9 mouse cellular contexts compared by ENCODE assay signal in the genomic region with DNA sequence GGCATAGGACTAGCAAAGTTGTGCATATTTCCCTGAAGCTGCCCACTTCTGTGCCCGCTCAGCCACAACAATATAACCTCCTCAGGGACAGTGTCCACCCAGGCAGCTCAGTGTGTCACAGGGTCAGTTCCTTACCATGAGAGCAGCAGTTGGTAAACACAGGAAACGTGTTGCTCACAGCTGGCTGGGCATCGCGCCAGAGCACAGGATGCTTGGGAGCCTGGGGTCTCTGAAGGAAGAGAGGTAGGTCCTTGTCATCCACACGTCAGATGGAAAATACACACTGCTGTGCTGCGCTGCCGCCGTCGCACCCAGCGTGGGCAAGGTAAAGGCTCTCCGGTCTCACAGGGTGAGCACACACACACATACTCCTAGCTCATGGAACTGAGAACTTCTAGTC.
DNase-seq lines count a peak whose midpoint lies in the region; ATAC-seq lines count a peak whose summit lies in the region.
"Had no signal": no experiment of that assay in that cellular context is flagged by ENCODE, and none has a peak within 500 bp of the region (broad histone marks: within the 10 kb centered on the region; RNA-seq: fewer than 3 reads in every experiment).

No protein-coding gene starts in this region.

- no peak overlapping the region for H3K4me3 ChIP-seq in forebrain, embryonic 16.5 days (replicated peaks; ENCODE audit: low read length)

- ATAC-seq in forebrain, embryonic 16.5 days = no peak

- no peaks in the 10 kb centered on the region for H3K36me3 ChIP-seq in forebrain, embryonic 16.5 days (ENCODE audit: control insufficient read depth, insufficient read depth)

- no peaks in the 10 kb centered on the region for H3K4me1 ChIP-seq in forebrain, embryonic 16.5 days (replicated peaks; ENCODE audit: control insufficient read depth, insufficient read depth, low read length)

- 86% methylated on average over 11 of the region's 11 CpGs for WGBS in forebrain, embryonic 16.5 days

- no peaks in the 10 kb centered on the region for H3K27me3 ChIP-seq in forebrain, embryonic 16.5 days (replicated peaks; ENCODE audit: control insufficient read depth, insufficient read depth, low read length)
- H3K27me3 ChIP-seq: CH12.LX had no signal

- H3K27ac ChIP-seq in forebrain, embryonic 16.5 days (ENCODE audit: low read length) = no peak overlapping the region

- no peaks in the 10 kb centered on the region for H3K9me3 ChIP-seq in forebrain, embryonic 16.5 days (ENCODE audit: control insufficient read depth, low read length)

- DNase-seq in gastrocnemius, postnatal 10 days = peak; percentile 51
- no peak for DNase-seq in gastrocnemius, adult 18-20 months (ENCODE audit: low spot score)
- peak; percentile 7 for DNase-seq in MN1 (ENCODE audit: low spot score)
- DNase-seq in induced T-regulatory cell, adult 2 months (ENCODE audit: low read depth) = peak; percentile 36
- DNase-seq in natural killer cell, adult 2 months (ENCODE audit: low spot score in 2 of 2) = peak; percentile 67 to 79
- DNase-seq in layer of hippocampus, adult 9-11 months = no peak
- no peak for DNase-seq in ovary, postnatal 14 days (ENCODE audit: low spot score)

- H3K9ac ChIP-seq in forebrain, embryonic 16.5 days (replicated peaks; ENCODE audit: low read depth, low read length) = no peak overlapping the region

- H3K4me2 ChIP-seq in forebrain, embryonic 16.5 days (ENCODE audit: low read length) = no peak overlapping the region

Comparison
In these comparisons a context has a peak if more than half of its experiments do, and no peak if none do; other contexts are left out.
1. DNase-seq: peak in gastrocnemius, postnatal 10 days (single experiment), MN1 (single experiment), induced T-regulatory cell, adult 2 months (single experiment) and natural killer cell, adult 2 months (2 of 2); none in gastrocnemius, adult 18-20 months (single experiment), layer of hippocampus, adult 9-11 months (single experiment) and ovary, postnatal 14 days (single experiment).